ENCODE assay signal across 8 mouse cellular contexts in genomic region chr9:52046686-52047085, GRCm38 (mm10). TPM values are rescaled to one million over a fixed set of nuclear protein-coding genes. Genes with fewer than 3 reads are reported as not detected.
DNase-seq lines count a peak whose midpoint lies in the region; ATAC-seq and TF ChIP-seq lines count a peak whose summit lies in the region.
"Had no signal": no experiment of that assay in that cellular context is flagged by ENCODE, and none has a peak within 500 bp of the region (broad histone marks: within the 10 kb centered on the region; RNA-seq: fewer than 3 reads in every experiment).

No protein-coding gene starts in this region.

- H3K9ac ChIP-seq in embryonic facial prominence, embryonic 15.5 days = no peak overlapping the region
- 0 out of 2 replicates have a peak overlapping the region, but pooled peaks have one; percentile 99 for H3K9ac ChIP-seq in liver, postnatal 0 days (replicated peaks)

- H3K27me3 ChIP-seq in embryonic facial prominence, embryonic 10.5 days (replicated peaks; ENCODE audit: low read depth, poor library complexity, severe bottlenecking) = no peaks in the 10 kb centered on the region; the same call in 1 of the 2 replicates
- no peaks in the 10 kb centered on the region for H3K27me3 ChIP-seq in embryonic facial prominence, embryonic 15.5 days
- H3K27me3 ChIP-seq in liver, postnatal 0 days (ENCODE audit: insufficient read depth, low read length) = no peaks in the 10 kb centered on the region

- TF ChIP-seq CTCF in liver, postnatal 0 days (IDR thresholded peaks at IDR 0.05; ENCODE audit: low read depth) = no peak

- H3K4me3 ChIP-seq in embryonic facial prominence, embryonic 10.5 days = peak overlapping the region; percentile 96
- H3K4me3 ChIP-seq in embryonic facial prominence, embryonic 15.5 days (replicated peaks) = peak overlapping the region; percentile 90; the same call in 1 of the 2 replicates
- no peak overlapping the region for H3K4me3 ChIP-seq in liver, postnatal 0 days (ENCODE audit: low read depth, low read length)

- no peak for ATAC-seq in embryonic facial prominence, embryonic 15.5 days (ENCODE audit: insufficient number of reproducible peaks, low FRiP score, low TSS enrichment, low read depth)
- ATAC-seq in liver, postnatal 0 days = no peak
- no peak for ATAC-seq in megakaryocyte-erythroid progenitor cell, adult 5-6 weeks (replicated peaks; ENCODE audit: low FRiP score, low TSS enrichment, poor library complexity, severe bottlenecking)

- 28% methylated on average over 5 of the region's 5 CpGs for WGBS in embryonic facial prominence, embryonic 10.5 days
- 25% methylated on average over 5 of the region's 5 CpGs for WGBS in embryonic facial prominence, embryonic 15.5 days
- WGBS in liver, postnatal 0 days (ENCODE audit: insufficient replicate concordance) = 35% methylated on average over 5 of the region's 5 CpGs

- H3K9me3 ChIP-seq in embryonic facial prominence, embryonic 10.5 days = no peaks in the 10 kb centered on the region
- no peaks in the 10 kb centered on the region for H3K9me3 ChIP-seq in embryonic facial prominence, embryonic 15.5 days (replicated peaks)
- no peaks in the 10 kb centered on the region for H3K9me3 ChIP-seq in liver, postnatal 0 days (ENCODE audit: low read length)

- TF ChIP-seq EP300 in liver, postnatal 0 days (IDR thresholded peaks at IDR 0.05; ENCODE audit: low read depth) = no peak

- peak overlapping the region; percentile 59 for H3K4me2 ChIP-seq in embryonic facial prominence, embryonic 15.5 days (replicated peaks)
- peak overlapping the region; percentile 80 for H3K4me2 ChIP-seq in liver, postnatal 0 days (ENCODE audit: low read depth, low read length)

- peak overlapping the region; percentile 99; the same call in 1 of the 2 replicates for H3K27ac ChIP-seq in embryonic facial prominence, embryonic 10.5 days (replicated peaks)
- H3K27ac ChIP-seq in embryonic facial prominence, embryonic 15.5 days (replicated peaks) = peak overlapping the region; percentile 100; the same call in 1 of the 2 replicates
- H3K27ac ChIP-seq in liver, postnatal 0 days (ENCODE audit: low read depth) = peak overlapping the region; percentile 98

- no peaks in the 10 kb centered on the region for H3K36me3 ChIP-seq in embryonic facial prominence, embryonic 10.5 days (replicated peaks)
- H3K36me3 ChIP-seq in embryonic facial prominence, embryonic 15.5 days = no peaks in the 10 kb centered on the region
- no peaks in the 10 kb centered on the region for H3K36me3 ChIP-seq in liver, postnatal 0 days (replicated peaks; ENCODE audit: insufficient read depth, low read length)

- DNase-seq in embryonic facial prominence, embryonic 10.5 days (ENCODE audit: low spot score) = no peak
- DNase-seq in kidney, adult 18-20 months = peak; percentile 51
- DNase-seq in liver, postnatal 0 days = no peak
- DNase-seq in cerebellum, adult 8-10 months = no peak
- no peak for DNase-seq in adrenal gland, postnatal 36 days
- DNase-seq: layer of hippocampus, postnatal 36 days had no signal

- peaks cover 30% of the 10 kb centered on the region for H3K4me1 ChIP-seq in embryonic facial prominence, embryonic 10.5 days
- peaks cover 20% of the 10 kb centered on the region for H3K4me1 ChIP-seq in embryonic facial prominence, embryonic 15.5 days
- H3K4me1 ChIP-seq in liver, postnatal 0 days (ENCODE audit: insufficient read depth) = peaks cover 21% of the 10 kb centered on the region

RNA-seq across cellular contexts. Expression of gene Rdx, which starts 0.3 kb away (rescaled TPM):
- polyA plus RNA-seq in embryonic facial prominence, embryonic 10.5 days (2016; fragmentation: Nextera tagmentation; extraction: Ambion mirVana) = 144 TPM in 2 replicates
- 105 and 109 TPM in 2 replicates for polyA plus RNA-seq in embryonic facial prominence, embryonic 15.5 days (2015; fragmentation: Nextera tagmentation; extraction: Ambion mirVana)
- polyA plus RNA-seq in liver, postnatal 0 days (2015; fragmentation: Nextera tagmentation; extraction: Ambion mirVana) = 57.7 and 71.5 TPM in 2 replicates
- 100 to 1,000 TPM; 120 to 138 TPM for total RNA-seq in adrenal gland, postnatal 36 days (2021)
- 87.6 and 103 TPM in 2 replicates for total RNA-seq in megakaryocyte-erythroid progenitor cell, adult 5-6 weeks (2014; fragmentation: Nextera tagmentation)
- total RNA-seq in megakaryocyte-erythroid progenitor cell, adult 5-6 weeks (2017) = 320 and 325 TPM in 2 replicates
